Mouse (Mus musculus): ENCODE data around the gene Lsm12.
A peak's percentile ranks its signal among the peaks of the same experiment; 100 is the strongest.
"Not testable (repeated sequence)": the region's sequence is repeated elsewhere in the genome, so short reads cannot be mapped to it uniquely, and the experiment has no call there.

Gene Lsm12

DNA sequence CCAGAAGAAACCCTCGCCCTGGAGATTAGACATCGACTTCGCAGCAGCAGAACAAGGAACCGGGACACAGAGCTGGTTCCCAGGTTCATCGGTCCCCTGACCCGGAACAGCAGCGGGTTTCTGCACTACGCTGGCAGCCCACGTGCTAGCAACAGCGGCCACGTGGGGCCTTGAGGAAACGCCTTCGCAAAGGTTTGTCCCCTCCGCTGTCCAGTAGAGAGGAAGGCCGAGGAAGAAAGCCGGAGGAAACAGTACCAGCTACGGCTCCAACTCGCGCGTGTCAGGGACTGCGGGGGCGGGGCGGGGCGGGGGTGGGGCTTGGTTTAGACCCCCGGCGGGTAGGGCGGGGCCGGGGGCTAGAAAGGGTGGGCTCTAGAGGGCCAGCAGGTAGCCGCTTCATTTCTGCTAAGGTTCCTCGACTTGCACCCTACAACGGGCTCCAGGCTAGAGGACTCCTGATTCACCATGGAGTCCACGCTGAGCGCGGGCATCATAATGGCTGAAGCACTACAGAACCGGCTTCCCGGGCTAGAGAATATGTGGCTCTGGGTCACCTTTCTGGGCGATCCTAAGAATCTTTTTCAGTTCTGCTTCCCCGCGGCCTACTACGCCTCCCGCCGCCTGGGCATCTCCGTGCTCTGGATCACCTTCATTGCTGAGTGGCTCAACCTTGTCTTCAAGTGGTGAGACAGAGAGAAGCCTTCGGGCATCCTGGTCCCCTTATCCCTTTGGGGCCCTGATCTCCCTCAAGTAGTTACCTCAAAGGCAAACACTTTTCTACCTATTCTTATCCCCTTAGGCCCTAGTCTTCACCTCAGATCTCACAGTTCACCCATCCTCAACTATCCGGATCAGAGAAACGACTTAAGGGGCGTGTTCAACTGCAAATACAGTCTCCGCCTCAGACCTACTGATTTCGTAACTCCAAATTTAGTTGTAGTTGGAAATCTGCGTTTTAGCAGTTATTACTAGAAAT, 4.7 kb upstream of the Lsm12 start, which contains the start of gene G6pc3:
TSS of gene G6pc3 (plus strand) at position 160 of the 976 bp plus-strand sequence.
- ATAC-seq (ENCODE audit: insufficient number of reproducible peaks, low FRiP score, low TSS enrichment): peak; percentile 67; the same call in 1 of the 2 replicates

DNA sequence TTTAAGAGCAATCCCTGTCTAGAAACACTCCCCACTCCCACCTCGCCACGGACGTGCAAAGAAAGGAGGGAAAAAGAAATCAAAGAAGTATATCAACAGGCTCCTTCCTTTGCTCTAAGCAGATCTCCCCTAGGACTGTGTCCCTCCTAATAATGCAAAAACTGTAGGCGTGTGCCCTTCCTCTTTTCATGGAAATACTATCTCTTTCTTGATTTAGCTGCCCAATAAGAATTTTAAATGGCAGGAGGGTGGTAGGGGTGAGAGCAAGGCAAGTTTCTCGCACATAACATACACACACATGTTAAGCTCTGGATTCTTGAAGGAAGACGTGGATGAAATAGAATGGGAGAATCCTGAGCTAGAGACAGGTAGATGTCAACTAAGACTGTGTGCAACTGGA, 3.9 kb upstream of the Lsm12 start:
- no peak for ATAC-seq (ENCODE audit: insufficient number of reproducible peaks, low FRiP score, low TSS enrichment)

DNA sequence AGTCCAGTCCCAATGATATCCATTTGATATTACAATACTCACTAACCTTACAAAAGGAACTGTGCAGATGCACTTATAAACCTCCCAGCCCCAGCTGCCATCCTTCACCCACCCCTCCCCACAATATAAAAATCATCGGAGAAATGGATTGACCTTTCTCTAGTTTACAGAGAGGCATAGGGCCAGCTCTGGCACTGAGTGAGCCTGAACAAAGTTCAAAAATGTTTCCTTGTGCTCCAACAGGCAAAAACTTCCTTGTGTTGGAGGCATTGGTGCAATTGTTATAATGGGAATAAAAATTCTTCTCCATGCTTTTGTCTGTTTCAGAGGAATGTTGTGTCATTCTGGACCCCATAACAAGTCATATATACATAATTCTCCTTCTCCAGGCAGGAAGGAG, 1.1 kb upstream of the Lsm12 start:
- no peak for ATAC-seq (ENCODE audit: insufficient number of reproducible peaks, low FRiP score, low TSS enrichment)

DNA sequence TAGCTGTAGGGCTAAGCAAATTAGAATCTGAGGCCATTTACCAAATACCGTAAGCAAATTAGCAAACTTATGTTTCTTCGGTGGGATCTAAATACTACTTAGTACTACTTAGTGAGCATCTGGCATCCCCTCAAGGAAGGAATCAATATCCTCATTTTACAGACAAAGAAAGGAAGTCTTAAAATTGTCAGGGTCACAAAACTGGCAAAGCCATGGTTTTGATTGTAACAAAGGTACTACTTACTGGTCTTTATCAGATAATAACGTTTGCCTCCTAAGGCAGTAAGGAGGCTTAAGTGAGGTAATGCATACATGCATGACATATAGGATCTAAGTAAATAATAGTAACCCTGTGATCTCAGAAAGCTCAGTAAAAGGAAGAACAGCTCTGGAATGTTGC, 581 bp upstream of the Lsm12 start:
- ATAC-seq (ENCODE audit: insufficient number of reproducible peaks, low FRiP score, low TSS enrichment): no peak

DNA sequence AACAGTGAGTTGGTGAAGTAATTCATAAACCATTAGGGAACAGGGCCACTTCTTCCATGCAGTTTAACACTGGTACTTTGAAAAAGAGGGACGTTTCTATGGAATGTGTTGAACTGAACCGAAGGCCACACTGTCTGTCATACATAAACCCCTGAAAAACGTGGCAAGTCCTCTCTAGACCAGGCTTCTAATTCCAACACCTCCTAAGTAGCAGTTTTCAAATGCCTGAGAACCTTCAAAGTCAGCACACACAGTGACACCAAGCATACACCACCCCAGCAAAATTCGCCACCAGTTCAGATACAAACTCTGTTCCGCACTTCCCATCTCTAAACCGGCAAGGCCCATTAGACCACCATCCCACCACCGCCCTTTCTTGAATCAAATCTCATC, 847 bp downstream of the Lsm12 start:
- ATAC-seq (ENCODE audit: insufficient number of reproducible peaks, low FRiP score, low TSS enrichment): no peak

DNA sequence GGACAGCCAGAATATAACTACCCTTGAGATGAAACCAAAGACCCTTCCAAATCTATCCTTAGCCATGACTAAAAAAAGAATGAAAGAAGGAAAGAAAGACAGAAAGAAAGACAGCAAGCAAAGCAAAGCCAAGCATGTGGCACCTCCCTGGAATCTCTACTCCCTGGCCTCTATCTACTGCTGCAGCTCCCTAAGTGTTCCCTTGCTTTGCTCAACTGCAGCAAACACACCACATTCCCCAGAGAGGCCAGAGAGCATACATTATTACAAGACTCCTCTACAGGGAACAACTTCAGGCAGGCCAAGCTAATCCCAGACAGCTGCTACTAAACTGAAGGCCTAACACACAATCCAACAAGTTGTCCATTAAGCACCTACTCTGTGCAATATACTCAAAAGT, 5.3 kb downstream of the Lsm12 start:
- no peak for ATAC-seq (ENCODE audit: insufficient number of reproducible peaks, low FRiP score, low TSS enrichment)

DNA sequence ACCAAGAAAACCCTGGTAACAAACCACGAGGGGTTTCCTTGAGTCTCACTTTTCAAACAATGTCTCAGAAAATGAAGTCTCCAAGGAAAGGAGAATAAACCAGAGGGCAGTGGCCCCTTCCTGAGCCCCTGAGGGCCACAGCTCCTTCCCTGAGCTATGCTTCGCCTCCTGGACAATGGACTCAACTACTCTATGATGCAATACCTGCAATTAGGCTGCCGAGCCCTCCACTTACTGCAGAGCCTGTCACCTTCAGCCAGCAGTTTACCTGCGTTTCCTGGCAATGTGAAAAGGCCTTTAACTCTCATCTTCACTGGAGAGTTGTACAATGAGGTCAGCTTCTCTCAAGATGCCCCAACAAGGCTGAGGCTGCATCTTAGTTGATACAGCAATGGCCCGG, 16.4 kb downstream of the Lsm12 start:
- ATAC-seq (ENCODE audit: insufficient number of reproducible peaks, low FRiP score, low TSS enrichment): no peak

DNA sequence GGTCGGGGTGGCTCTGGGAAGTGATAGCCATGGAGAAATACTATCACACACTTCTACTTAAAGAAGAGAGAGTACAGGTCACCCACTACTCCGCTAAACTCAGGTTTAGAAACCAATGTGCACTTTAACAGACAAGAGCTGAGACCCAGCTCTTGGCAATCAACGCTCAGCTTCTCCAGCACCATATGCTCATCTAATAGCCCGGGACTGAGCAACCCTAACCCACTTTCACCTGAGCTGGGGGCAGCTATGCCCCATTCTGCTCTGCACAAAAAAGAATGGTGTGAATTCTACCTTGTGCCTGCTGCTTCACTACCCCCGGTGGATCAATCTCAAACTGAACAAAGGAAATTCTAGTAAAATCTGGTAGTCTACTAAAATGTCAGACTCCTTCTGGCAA, 17.6 kb downstream of the Lsm12 start:
- ATAC-seq (ENCODE audit: insufficient number of reproducible peaks, low FRiP score, low TSS enrichment): no peak; the same call in 1 of the 2 replicates

DNA sequence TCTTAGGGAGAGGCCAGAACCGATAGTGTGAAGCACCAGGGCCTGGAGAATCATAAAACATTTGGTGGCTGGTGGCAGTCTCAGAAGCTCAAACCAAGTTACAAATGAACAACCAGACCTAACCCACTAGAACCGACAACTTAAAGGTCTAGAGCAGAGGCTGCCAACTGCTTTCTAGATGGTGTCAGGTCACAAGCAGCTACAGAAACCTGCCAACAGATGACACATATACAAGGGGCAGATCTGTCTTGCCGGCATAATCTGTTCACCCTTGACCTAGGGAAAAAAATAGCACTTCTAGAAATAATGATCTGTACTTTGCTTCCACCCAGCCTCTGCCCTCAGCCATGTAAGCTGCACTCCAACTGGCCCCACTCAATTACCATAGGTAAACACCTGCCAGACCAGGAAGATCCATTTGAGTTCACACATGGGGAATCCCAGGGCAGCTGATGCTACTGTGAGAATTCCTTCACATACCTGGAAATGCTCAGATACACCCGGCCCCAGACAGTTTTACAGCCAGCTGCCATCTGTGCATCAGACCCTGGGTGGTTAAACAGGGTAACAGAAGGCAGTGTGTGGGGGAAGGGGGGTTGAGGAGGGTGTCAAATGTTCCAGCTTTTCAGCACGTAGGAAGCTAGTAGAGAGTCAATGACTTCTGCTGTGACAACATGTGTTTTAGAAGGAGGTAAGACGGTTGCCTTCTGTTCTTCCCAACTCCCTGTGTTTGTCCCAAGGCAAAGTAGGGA, 18.9 kb downstream of the Lsm12 start:
- ATAC-seq (ENCODE audit: insufficient number of reproducible peaks, low FRiP score, low TSS enrichment): no peak; the same call in 1 of the 2 replicates

DNA sequence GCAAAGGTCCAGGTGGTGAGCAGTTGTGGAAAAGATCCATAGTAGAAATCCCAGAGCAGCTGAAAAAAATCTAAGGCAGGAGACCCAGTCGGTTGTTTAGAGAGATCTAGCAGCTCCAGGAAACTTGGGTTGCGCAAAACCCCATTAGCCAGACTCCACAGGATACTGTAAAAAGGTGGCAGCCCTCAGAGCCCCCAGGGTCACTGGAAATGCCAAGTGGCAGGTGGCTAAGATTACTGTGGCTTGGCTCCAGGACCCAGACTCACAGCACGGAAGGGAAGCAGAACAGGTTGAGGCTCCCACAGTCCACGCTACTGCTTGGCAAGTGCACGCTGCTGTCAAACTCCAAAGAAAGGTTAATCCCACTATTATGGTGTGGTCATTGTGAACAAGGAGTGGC, 25.3 kb downstream of the Lsm12 start:
- ATAC-seq (ENCODE audit: insufficient number of reproducible peaks, low FRiP score, low TSS enrichment): no peak

DNA sequence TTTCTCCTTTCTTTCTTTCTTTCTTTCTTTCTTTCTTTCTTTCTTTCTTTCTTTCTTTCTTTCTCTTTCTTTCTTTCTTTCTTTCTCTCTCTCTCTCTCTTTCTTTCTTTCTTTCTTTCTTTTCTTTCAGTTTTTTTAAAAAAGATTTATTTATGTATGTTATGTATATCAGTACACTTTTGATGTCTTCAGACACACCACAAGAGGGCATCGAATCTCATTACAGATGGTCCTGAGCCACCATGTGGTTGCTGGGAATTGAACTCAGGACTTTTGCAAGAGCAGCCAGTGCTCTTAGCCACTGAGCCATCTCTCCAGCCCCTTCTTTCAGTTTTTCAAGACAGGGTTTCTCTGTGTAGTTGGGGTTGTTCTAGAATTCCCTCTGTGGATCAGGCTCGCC, 27.1 kb downstream of the Lsm12 start:
- not testable (repeated sequence) for ATAC-seq (ENCODE audit: insufficient number of reproducible peaks, low FRiP score, low TSS enrichment)

DNA sequence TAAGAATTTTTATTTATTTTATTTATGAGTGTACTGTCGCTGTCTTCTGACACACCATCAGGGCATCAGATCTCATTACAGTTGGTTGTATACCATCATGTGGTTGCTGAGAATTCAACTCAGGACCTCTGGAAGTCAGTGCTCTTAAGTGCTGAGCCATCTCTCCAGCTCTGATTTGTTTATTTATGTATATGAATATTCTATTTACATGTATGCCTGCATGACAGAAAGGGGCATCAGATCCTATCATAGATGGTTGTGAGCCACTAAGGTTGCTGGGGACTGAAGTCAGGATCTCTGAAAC, 28.4 kb downstream of the Lsm12 start:
- ATAC-seq (ENCODE audit: insufficient number of reproducible peaks, low FRiP score, low TSS enrichment): no peak

DNA sequence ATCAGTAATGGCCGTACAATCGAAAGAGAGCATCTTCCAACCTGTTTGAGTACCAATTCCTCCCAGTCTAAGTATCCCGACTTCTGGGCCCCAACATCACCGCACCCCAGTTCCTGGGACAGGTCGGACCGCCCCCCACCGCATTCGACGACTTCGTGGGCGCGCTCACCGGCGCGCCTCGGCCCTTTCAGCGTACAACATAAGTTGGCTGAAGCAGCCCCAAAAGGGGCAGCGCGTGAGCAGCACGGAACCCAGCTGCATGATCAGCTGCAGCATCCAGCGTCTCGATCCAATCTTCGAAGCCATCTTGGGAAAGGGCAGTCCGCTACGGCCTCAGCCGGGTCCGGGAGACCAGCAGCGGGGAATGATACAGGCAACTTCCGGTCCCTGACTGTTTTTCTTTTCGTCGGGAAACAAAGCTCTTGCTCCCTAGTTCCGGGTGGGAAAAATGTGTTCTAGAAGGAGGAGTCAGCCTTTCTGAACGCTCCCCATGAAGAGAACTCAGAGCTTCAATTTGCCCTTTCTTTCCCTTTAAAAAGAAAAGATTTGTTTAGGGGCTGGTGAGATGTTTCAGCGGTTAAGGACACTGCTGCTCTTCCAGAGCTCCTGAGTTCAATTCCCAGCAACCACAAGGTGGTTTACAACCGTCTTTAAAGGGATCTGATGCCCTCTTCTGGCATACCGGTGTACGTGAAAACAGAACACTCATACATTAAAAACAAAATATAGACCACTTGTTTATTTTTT, 28.9 kb downstream of the Lsm12 start, which contains the start of gene Tmem101:
TSS of gene Tmem101 (minus strand) at position 366 of the 747 bp plus-strand sequence.
- peak; percentile 74; the same call in 1 of the 2 replicates for ATAC-seq (ENCODE audit: insufficient number of reproducible peaks, low FRiP score, low TSS enrichment)

DNA sequence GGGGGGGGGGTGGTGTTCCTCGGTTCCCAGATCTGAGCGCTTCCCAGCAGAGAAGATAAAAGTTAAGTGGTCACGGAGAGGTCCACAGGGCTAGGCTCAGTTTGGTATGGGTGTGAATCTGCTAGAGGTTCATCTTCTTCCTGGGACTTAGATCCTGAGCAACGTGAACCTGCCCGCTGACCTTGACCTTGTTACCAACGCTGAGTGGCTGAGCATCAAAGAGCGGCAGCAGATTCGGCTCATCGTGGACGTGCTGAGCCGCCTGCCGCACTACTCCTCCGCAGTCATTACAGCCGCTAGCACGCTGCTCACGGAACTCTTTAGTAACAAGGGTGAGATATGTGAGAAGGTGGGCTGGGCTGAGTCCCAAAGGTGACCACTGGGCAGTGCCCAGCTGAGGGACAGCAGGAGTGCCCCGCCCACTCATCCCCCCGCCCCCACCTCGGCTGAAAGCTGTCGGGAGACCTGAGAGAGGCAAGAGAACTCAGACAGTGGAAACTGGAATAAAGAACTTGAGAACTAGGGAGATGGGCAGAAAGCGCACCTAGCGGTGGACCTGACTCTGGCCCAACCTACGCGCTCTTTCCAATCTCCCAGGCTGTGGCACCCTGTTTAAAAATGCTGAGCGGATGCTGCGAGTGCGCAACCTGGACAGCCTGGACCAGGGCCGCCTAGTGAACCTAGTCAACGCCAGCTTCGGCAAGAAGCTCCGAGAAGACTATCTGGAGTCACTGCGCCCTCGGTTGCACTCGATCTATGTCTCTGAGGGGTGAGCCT, 37.7 kb downstream of the Lsm12 start:
- no peak for ATAC-seq (ENCODE audit: insufficient number of reproducible peaks, low FRiP score, low TSS enrichment)

DNA sequence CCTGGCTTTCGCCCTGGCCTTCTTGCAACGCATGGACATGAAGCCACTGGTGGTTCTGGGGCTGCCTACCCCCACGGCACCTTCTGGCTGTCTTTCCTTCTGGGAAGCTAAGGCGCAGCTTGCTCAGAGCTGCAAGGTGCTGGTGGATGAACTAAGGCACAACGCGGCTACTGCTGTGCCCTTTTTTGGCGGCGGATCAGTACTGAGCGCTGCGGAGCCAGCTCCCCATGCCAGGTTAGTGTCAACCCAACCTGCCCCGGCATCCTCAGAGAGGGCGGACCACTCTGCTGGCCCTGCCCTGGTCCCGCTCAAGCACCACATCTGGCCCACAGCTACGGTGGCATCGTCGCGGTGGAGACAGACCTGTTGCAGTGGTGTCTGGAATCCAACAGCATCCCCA, 38.6 kb downstream of the Lsm12 start:
- ATAC-seq (ENCODE audit: insufficient number of reproducible peaks, low FRiP score, low TSS enrichment): no peak

DNA sequence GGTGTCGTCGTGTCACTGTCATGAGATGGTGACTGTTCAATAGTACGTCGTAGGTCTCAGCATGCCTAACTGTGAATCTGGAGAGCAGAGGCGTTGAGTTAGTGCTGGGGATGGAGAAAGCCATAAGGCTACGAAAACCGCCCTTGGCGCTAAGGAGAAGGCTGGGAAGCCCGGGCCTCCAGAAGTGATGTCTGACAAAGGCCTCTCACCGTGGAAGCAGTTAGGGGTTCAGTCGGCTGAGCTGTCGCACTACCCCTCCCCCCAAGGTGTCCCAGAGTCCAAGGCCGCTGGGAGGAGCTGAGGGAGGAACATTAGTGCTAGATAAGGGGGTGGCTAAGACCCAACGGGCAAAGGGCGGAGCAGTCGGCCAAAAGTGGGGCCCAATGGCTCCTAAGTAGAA, 39.1 kb downstream of the Lsm12 start:
- no peak for ATAC-seq (ENCODE audit: insufficient number of reproducible peaks, low FRiP score, low TSS enrichment)

DNA sequence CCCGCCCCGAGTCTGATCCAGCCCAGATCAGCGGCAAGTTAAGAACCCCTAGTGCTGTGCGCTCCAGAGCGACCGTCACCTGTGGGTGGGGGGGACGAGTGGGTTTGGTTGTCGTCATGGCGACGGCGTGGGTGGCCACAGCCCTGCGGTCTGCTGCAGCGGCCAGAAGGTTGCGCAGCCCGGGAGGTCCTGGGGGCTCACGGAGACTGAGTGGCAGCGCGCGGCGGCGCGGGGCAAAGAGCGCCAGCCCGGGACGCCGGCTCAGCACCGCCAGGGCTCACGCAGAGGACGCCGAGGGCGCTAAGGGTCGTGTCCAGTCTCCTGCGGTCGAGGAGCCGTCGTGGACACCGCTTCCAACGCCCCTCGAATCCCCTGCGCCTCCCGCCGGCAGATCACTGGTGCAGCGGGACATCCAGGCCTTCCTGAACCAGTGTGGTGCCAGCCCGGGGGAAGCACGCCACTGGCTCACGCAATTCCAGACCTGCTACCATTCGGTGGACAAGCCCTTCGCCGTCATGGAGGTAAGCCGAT, 39.6 kb downstream of the Lsm12 start, which contains the start of gene Nags:
TSS of gene Nags (plus strand) at position 43 of the 531 bp plus-strand sequence.
- ATAC-seq (ENCODE audit: insufficient number of reproducible peaks, low FRiP score, low TSS enrichment): no peak

DNA sequence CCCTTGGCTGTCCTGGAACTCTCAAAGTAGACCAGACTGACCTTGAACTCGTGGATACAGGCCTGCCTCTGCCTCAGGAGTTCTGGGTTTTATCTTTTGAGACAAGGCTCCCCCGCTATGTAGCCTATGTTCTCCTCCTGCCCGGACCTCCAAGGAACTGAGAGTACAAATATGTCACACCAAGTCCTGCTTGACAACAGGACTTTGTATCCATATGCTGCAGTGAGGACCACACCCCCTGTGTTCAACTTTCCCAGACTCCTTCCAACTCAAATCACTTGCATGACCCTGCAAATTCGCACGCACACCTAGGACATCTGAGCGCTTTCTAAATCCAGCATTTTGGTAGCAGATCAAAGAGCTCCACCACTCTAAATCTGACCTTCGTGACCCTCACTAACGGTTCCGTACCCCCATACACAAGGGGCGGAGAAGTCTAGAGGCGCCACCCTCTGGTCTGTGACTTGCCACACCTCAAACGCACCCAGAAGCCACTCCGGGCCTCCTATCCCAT, 40.1 kb downstream of the Lsm12 start:
- ATAC-seq (ENCODE audit: insufficient number of reproducible peaks, low FRiP score, low TSS enrichment): no peak

DNA sequence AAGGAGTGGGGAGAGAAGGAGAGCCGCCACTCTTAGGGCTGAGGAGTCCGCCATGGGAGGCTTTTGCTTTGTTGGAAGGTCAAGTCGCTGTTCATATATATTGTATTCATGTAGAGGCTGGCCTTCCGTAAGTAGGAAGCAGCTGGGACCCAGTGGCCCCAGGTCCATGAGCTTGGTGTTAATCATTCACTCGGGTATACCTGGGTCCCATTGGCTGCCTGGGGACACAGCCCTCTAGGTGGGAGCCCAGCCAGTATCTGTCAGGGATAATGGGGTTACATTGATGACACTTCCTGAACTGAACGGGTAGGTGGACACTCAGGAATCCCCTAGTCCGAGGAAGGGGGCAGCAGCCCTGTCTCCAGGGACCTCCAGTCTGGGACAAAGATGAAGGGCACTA, 42.7 kb downstream of the Lsm12 start:
- no peak for ATAC-seq (ENCODE audit: insufficient number of reproducible peaks, low FRiP score, low TSS enrichment)
